Mouse (Mus musculus) liver, adult (tissue): ENCODE data around the gene Tbx19.

ENCODE experiments used
- GATA4 ChIP-seq: IDR thresholded peaks from 2 replicates; pipeline ENCODE4 v1.6.1; 2014; ENCODE audit warnings: mild to moderate bottlenecking, low read length; ENCODE audit not compliant: insufficient replicate concordance

Gene Tbx19

GRCm38 (mm10) chr1:165160723-165161405, at the start of gene Tbx19:
Gene Tbx19 (minus strand): TSS chr1:165160773.
- TF ChIP-seq GATA4, result no peak

- TF ChIP-seq GATA4, result no peak
These were observed 45.0 kb upstream of the Tbx19 start for GRCm38 (mm10) chr1:165205591-165205990.

GRCm38 (mm10) chr1:165203488-165204035, 43.0 kb upstream of the Tbx19 start:
- TF ChIP-seq GATA4, result no peak

GRCm38 (mm10) chr1:165201445-165202012, 41.0 kb upstream of the Tbx19 start:
- TF ChIP-seq GATA4, result no peak

GRCm38 (mm10) chr1:165200748-165201147, 40.2 kb upstream of the Tbx19 start:
- TF ChIP-seq GATA4, result no peak

GRCm38 (mm10) chr1:165199639-165200038, 39.1 kb upstream of the Tbx19 start:
- TF ChIP-seq GATA4, result no peak

- TF ChIP-seq GATA4, result no peak
These were observed 38.4 kb upstream of the Tbx19 start for GRCm38 (mm10) chr1:165198951-165199350.

GRCm38 (mm10) chr1:165197875-165198274, 37.3 kb upstream of the Tbx19 start:
- peak; percentile 69; the same call in 1 of the 2 replicates for TF ChIP-seq GATA4

- no peak for TF ChIP-seq GATA4
These were observed 34.9 kb upstream of the Tbx19 start for GRCm38 (mm10) chr1:165195396-165195960.

- TF ChIP-seq GATA4, result no peak
These were observed 34.1 kb upstream of the Tbx19 start for GRCm38 (mm10) chr1:165194662-165195013.

- peak; percentile 32; the same call in 1 of the 2 replicates for TF ChIP-seq GATA4
These were observed 33.5 kb upstream of the Tbx19 start, which contains the start of gene Sft2d2 for GRCm38 (mm10) chr1:165193880-165194661. Gene Sft2d2 (minus strand): TSS chr1:165194438.

- no peak for TF ChIP-seq GATA4
These were observed 32.9 kb upstream of the Tbx19 start for GRCm38 (mm10) chr1:165193426-165193825.

- TF ChIP-seq GATA4, result no peak
These were observed 32.2 kb upstream of the Tbx19 start for GRCm38 (mm10) chr1:165192714-165193264.

- TF ChIP-seq GATA4, result no peak
These were observed 31.5 kb upstream of the Tbx19 start for GRCm38 (mm10) chr1:165192102-165192501.

GRCm38 (mm10) chr1:165191611-165192010, 31.0 kb upstream of the Tbx19 start:
- TF ChIP-seq GATA4, result no peak
